Mouse (Mus musculus) CH12.LX (cell line): ENCODE data around the gene Gucy2c.

Experiments
- CTCF ChIP-seq, 2 experiments: IDR thresholded peaks in 1 of 2; conservative IDR thresholded peaks in 1 of 2; 2 replicates each; pipeline ENCODE4 v1.5.1; 2011 to 2012; ENCODE audit warnings: low read depth in 2 of 2, low read length in 2 of 2, improper control_type of control experiment in 1 of 2, inconsistent platforms in 1 of 2, mild to moderate bottlenecking in 1 of 2, moderate library complexity in 1 of 2
- ELF1 ChIP-seq: IDR thresholded peaks from 2 replicates; pipeline ENCODE4 v1.6.1; 2014; ENCODE audit warnings: low read depth, mild to moderate bottlenecking, inconsistent platforms, low read length, improper control_type of control experiment
- EP300 ChIP-seq: IDR thresholded peaks from 2 replicates; pipeline ENCODE4 v1.6.1; 2011; ENCODE audit warnings: low read length, improper control_type of control experiment
- MAFK ChIP-seq: IDR thresholded peaks from 2 replicates; pipeline ENCODE4 v1.6.1; 2011; ENCODE audit warnings: low read length, improper control_type of control experiment; ENCODE audit not compliant: insufficient replicate concordance
- MYC ChIP-seq: IDR thresholded peaks from 2 replicates; pipeline ENCODE4 v1.6.1; 2011; ENCODE audit warnings: low read depth, mild to moderate bottlenecking, improper control_type of control experiment, low read length
- POLR2A ChIP-seq: IDR thresholded peaks from 2 replicates; pipeline ENCODE4 v1.6.1; 2011; ENCODE audit warnings: low read depth, mild to moderate bottlenecking, improper control_type of control experiment, low read length
- RCOR1 ChIP-seq: conservative IDR thresholded peaks from 2 replicates; pipeline ENCODE4 v1.6.1; 2012; ENCODE audit warnings: low read depth, mild to moderate bottlenecking, inconsistent platforms, low read length, improper control_type of control experiment
- TCF12 ChIP-seq: IDR thresholded peaks from 2 replicates; pipeline ENCODE4 v1.6.1; 2014; ENCODE audit warnings: low read depth, mild to moderate bottlenecking, inconsistent platforms, low read length, improper control_type of control experiment
- UBTF ChIP-seq: IDR thresholded peaks from 2 replicates; pipeline ENCODE4 v1.6.1; 2012; ENCODE audit warnings: low read depth, mild to moderate bottlenecking, inconsistent platforms, low read length, improper control_type of control experiment, moderate library complexity

DNA sequence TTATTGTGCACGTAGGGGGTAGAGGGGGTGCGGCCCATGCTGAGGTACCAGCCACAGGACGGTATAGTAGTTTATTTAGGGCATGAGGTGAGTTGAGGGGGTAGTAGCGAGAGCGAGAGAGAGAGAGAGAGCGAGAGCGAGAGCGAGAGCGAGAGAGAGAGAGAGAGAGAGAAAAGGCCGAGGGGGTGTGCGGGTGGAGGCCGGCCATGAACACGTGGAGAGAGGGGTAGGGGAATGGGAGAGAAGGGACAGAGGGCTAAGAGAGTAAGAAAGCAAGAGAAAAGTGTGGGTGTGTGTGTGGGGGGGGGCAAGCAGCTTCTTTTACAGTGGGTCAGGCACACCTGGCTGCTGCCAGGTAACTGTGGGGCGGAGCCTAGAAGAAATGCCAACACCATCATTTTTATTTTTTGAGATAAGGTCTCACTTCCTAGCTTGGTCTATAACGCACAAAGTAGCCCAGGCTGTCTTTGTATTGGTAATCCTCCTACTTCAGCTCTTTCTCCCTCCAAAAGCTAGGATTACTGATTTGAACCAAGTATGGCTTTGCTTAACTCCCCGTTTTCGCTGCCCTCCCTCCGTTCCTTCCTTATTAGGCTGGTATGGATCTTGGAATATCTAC is 25.9 kb upstream of the Gucy2c start:
- TF ChIP-seq EP300 (no peak), ELF1 (no peak), UBTF (no peak), POLR2A (no peak), MYC (no peak), RCOR1 (no peak), TCF12 (no peak), CTCF (conservative IDR thresholded peaks at IDR 0.05 in 1 of 2, IDR thresholded peaks at IDR 0.05 in 1 of 2; ENCODE audit: low read depth in 2 of 2, low read length in 2 of 2) (no peak), MAFK (no peak)
